Mouse (Mus musculus): ENCODE results near the gene Ugt1a10.
"Not testable (repeated sequence)": the region's sequence is repeated elsewhere in the genome, so short reads cannot be mapped to it uniquely, and the experiment has no call there.

Gene Ugt1a10

GRCm38 (mm10) chr1:88055088-88055487 is at the start of gene Ugt1a10:
Ugt1a10 (plus strand) TSS chr1:88055388.
- DNase-seq (ENCODE audit: low spot score in 2 of 2), result no peak

GRCm38 (mm10) chr1:88007692-88008210 is 47.4 kb upstream of the Ugt1a10 start:
- DNase-seq (ENCODE audit: low spot score in 2 of 2), result no peak

GRCm38 (mm10) chr1:88008211-88008697 is 46.9 kb upstream of the Ugt1a10 start, which contains the start of gene Usp40:
Usp40 (minus strand) TSS chr1:88008551.
- DNase-seq (ENCODE audit: low spot score in 2 of 2), result peak; percentile 22 to 44

- no peak for DNase-seq (ENCODE audit: low spot score in 2 of 2)
Measured at GRCm38 (mm10) chr1:88008735-88009134, 46.5 kb upstream of the Ugt1a10 start.

- no peak for DNase-seq (ENCODE audit: low spot score in 2 of 2)
Measured at GRCm38 (mm10) chr1:88009521-88009920, 45.7 kb upstream of the Ugt1a10 start.

GRCm38 (mm10) chr1:88013726-88014125 is 41.5 kb upstream of the Ugt1a10 start:
- DNase-seq (ENCODE audit: low spot score in 2 of 2), result no peak

- no peak for DNase-seq (ENCODE audit: low spot score in 2 of 2)
Measured at GRCm38 (mm10) chr1:88014194-88014593, 41.0 kb upstream of the Ugt1a10 start.

GRCm38 (mm10) chr1:88014671-88015070 is 40.5 kb upstream of the Ugt1a10 start:
- DNase-seq (ENCODE audit: low spot score in 2 of 2), result no peak

- no peak for DNase-seq (ENCODE audit: low spot score in 2 of 2)
Measured at GRCm38 (mm10) chr1:88015371-88015770, 39.8 kb upstream of the Ugt1a10 start.

GRCm38 (mm10) chr1:88025244-88025643 is 29.9 kb upstream of the Ugt1a10 start:
- not testable (repeated sequence) for DNase-seq (ENCODE audit: low spot score in 2 of 2)

GRCm38 (mm10) chr1:88043044-88043443 is 12.1 kb upstream of the Ugt1a10 start:
- DNase-seq (ENCODE audit: low spot score in 2 of 2), result not testable (repeated sequence)

GRCm38 (mm10) chr1:88044832-88045437 is 10.3 kb upstream of the Ugt1a10 start:
- not testable (repeated sequence) for DNase-seq (ENCODE audit: low spot score in 2 of 2)

GRCm38 (mm10) chr1:88047408-88047807 is 7.8 kb upstream of the Ugt1a10 start:
- not testable (repeated sequence) for DNase-seq (ENCODE audit: low spot score in 2 of 2)

- DNase-seq (ENCODE audit: low spot score in 2 of 2), result not testable (repeated sequence)
Measured at GRCm38 (mm10) chr1:88066472-88067102, 11.4 kb downstream of the Ugt1a10 start.

- DNase-seq (ENCODE audit: low spot score in 2 of 2), result no peak
Measured at GRCm38 (mm10) chr1:88070495-88070894, 15.3 kb downstream of the Ugt1a10 start, which contains the start of gene Ugt1a9. Ugt1a9 (plus strand) TSS chr1:88070800.

GRCm38 (mm10) chr1:88070902-88071301 is 15.7 kb downstream of the Ugt1a10 start:
- no peak for DNase-seq (ENCODE audit: low spot score in 2 of 2)

- no peak for DNase-seq (ENCODE audit: low spot score in 2 of 2)
Measured at GRCm38 (mm10) chr1:88074471-88074870, 19.3 kb downstream of the Ugt1a10 start.

GRCm38 (mm10) chr1:88077128-88077527 is 21.9 kb downstream of the Ugt1a10 start:
- no peak for DNase-seq (ENCODE audit: low spot score in 2 of 2)

GRCm38 (mm10) chr1:88081670-88082069 is 26.5 kb downstream of the Ugt1a10 start:
- no peak for DNase-seq (ENCODE audit: low spot score in 2 of 2)

GRCm38 (mm10) chr1:88086125-88086524 is 30.9 kb downstream of the Ugt1a10 start:
- DNase-seq (ENCODE audit: low spot score in 2 of 2), result no peak

GRCm38 (mm10) chr1:88087513-88087912 is 32.3 kb downstream of the Ugt1a10 start, which contains the start of gene Ugt1a8:
Ugt1a8 (plus strand) TSS chr1:88087813.
- no peak for DNase-seq (ENCODE audit: low spot score in 2 of 2)

- no peak for DNase-seq (ENCODE audit: low spot score in 2 of 2)
Measured at GRCm38 (mm10) chr1:88092341-88092740, 37.2 kb downstream of the Ugt1a10 start.

GRCm38 (mm10) chr1:88094270-88094676 is 39.1 kb downstream of the Ugt1a10 start:
- not testable (repeated sequence) for DNase-seq (ENCODE audit: low spot score in 2 of 2)
